Mouse (Mus musculus) midbrain, embryonic 14.5 days (tissue): ENCODE data around the gene S100a3. TPM values are rescaled to one million over a fixed set of nuclear protein-coding genes. Genes with fewer than 3 reads are reported as not detected.

Experiments used
- ATAC-seq: fragments of 200-750 bp; cut with Nextera tagmentation; 2 replicates; pipeline ENCODE4 v1.8.0; 2017; ENCODE audit warnings: moderate number of reproducible peaks, moderate library complexity; ENCODE audit not compliant: low FRiP score, low TSS enrichment
- DNase-seq: peaks from one replicate; pipeline ENCODE4 v3.0.0-alpha.2; 2015
- H3K27ac ChIP-seq: fragments of 300-500 bp; sonication (generic); replicated peaks from 2 replicates; pipeline ENCODE4 v1.5.1; 2014; ENCODE audit warnings: mild to moderate bottlenecking, low read depth, low read length, moderate library complexity
- H3K27me3 ChIP-seq: fragments of 300-500 bp; sonication (generic); 2 replicates; pipeline ENCODE4 v1.6.1; 2014; ENCODE audit warnings: low read length, control low read depth, mixed read lengths; ENCODE audit not compliant: control insufficient read depth, insufficient read depth
- H3K36me3 ChIP-seq: fragments of 300-500 bp; sonication (generic); 2 replicates; pipeline ENCODE4 v1.6.1; 2014; ENCODE audit warnings: low read length, control low read depth; ENCODE audit not compliant: control insufficient read depth, insufficient read depth
- H3K4me1 ChIP-seq: fragments of 300-500 bp; sonication (generic); 2 replicates; pipeline ENCODE4 v1.6.1; 2014; ENCODE audit warnings: mild to moderate bottlenecking, antibody characterized with exemption, low read length, control low read depth; ENCODE audit not compliant: control insufficient read depth, insufficient read depth
- H3K4me2 ChIP-seq: fragments of 300-500 bp; sonication (generic); 2 replicates; pipeline ENCODE4 v1.6.1; 2014; ENCODE audit warnings: mild to moderate bottlenecking, low read length, moderate library complexity
- H3K4me3 ChIP-seq: fragments of 300-500 bp; sonication (generic); replicated peaks from 2 replicates; pipeline ENCODE4 v1.5.1; 2014; ENCODE audit warnings: low read depth, low read length
- H3K9ac ChIP-seq: fragments of 300-500 bp; sonication (generic); replicated peaks from 2 replicates; pipeline ENCODE4 v1.6.1; 2014; ENCODE audit warnings: mild to moderate bottlenecking, low read length, moderate library complexity
- H3K9me3 ChIP-seq: fragments of 300-500 bp; sonication (generic); 2 replicates; pipeline ENCODE4 v1.6.1; 2016; ENCODE audit warnings: low read length, control low read depth, mixed read lengths; ENCODE audit not compliant: control insufficient read depth
- WGBS: fragments of 180-500 bp; shearing (Covaris S2); extraction: QIAGEN DNeasy Blood & Tissue Kit; methylation state at CpG from one replicate; pipeline ENCODE4 v1.1.7; 2014; 5-methylcytosine and 5-hydroxymethylcytosine counted together
- polyA plus RNA-seq: library from polyadenylated mRNA; unstranded; fragments of >200 nt; fragmentation: Nextera tagmentation; extraction: Ambion mirVana; gene quantifications from 2 replicates; pipeline ENCODE4 v1.2.1, GENCODE M21; 2014

The S100a3 gene
- polyA plus RNA-seq, 1 experiment from 2014 or later: not detected

- Histone ChIP-seq H3K9ac (no peak overlapping the region), H3K4me2 (no peak overlapping the region), H3K4me1 (no peaks in the 10 kb centered on the region), H3K36me3 (no peaks in the 10 kb centered on the region), H3K27me3 (no peaks in the 10 kb centered on the region), H3K27ac (no peak overlapping the region), H3K4me3 (no peak overlapping the region), H3K9me3 (no peaks in the 10 kb centered on the region)
- no peak for ATAC-seq
- DNase-seq: no peak
- 60% methylated on average over 5 of the region's 5 CpGs for whole genome bisulfite sequencing
These were observed 10.5 kb upstream of the S100a3 start for GRCm38 (mm10) chr3:90549676-90550420.

GRCm38 (mm10) chr3:90550421-90550790 lies 10.0 kb upstream of the S100a3 start:
- no peak for DNase-seq
- Histone ChIP-seq H3K9ac (no peak overlapping the region), H3K4me3 (no peak overlapping the region), H3K27ac (no peak overlapping the region), H3K9me3 (no peaks in the 10 kb centered on the region), H3K4me1 (no peaks in the 10 kb centered on the region), H3K27me3 (no peaks in the 10 kb centered on the region), H3K4me2 (no peak overlapping the region), H3K36me3 (no peaks in the 10 kb centered on the region)
- ATAC-seq: no peak
- 91% methylated on average over 2 of the region's 2 CpGs for WGBS

- Histone ChIP-seq H3K27me3 (no peaks in the 10 kb centered on the region), H3K9ac (no peak overlapping the region), H3K27ac (no peak overlapping the region), H3K36me3 (no peaks in the 10 kb centered on the region), H3K4me2 (no peak overlapping the region), H3K4me1 (no peaks in the 10 kb centered on the region), H3K4me3 (no peak overlapping the region), H3K9me3 (no peaks in the 10 kb centered on the region)
- WGBS: 77% methylated on average over 2 of the region's 2 CpGs
- DNase-seq (no peak), ATAC-seq (no peak)
These were observed 8.1 kb upstream of the S100a3 start for GRCm38 (mm10) chr3:90552231-90552630.

- no peak overlapping the region for H3K4me3 ChIP-seq
- 31% methylated on average over 5 of the region's 5 CpGs for WGBS
- no peaks in the 10 kb centered on the region for H3K9me3 ChIP-seq
- H3K27me3 ChIP-seq: no peaks in the 10 kb centered on the region
- DNase-seq (peak; percentile 61), ATAC-seq (peak; percentile 64; the same call in 1 of the 2 replicates)
- H3K4me1 ChIP-seq: no peaks in the 10 kb centered on the region
- H3K36me3 ChIP-seq: no peaks in the 10 kb centered on the region
- no peak overlapping the region for H3K9ac ChIP-seq
- no peak overlapping the region for H3K27ac ChIP-seq
- H3K4me2 ChIP-seq: no peak overlapping the region
These were observed 4.4 kb upstream of the S100a3 start for GRCm38 (mm10) chr3:90555954-90556353.

GRCm38 (mm10) chr3:90574691-90575090 lies 14.3 kb downstream of the S100a3 start:
- no peaks in the 10 kb centered on the region for H3K36me3 ChIP-seq
- no peak for ATAC-seq
- no peak overlapping the region for H3K9ac ChIP-seq
- H3K27ac ChIP-seq: no peak overlapping the region
- no peak overlapping the region for H3K4me2 ChIP-seq
- H3K9me3 ChIP-seq: no peaks in the 10 kb centered on the region
- no peaks in the 10 kb centered on the region for H3K27me3 ChIP-seq
- H3K4me1 ChIP-seq: no peaks in the 10 kb centered on the region
- no peak overlapping the region for H3K4me3 ChIP-seq
- WGBS: 86% methylated on average over 5 of the region's 5 CpGs
- DNase-seq: no peak

- H3K9me3 ChIP-seq: no peaks in the 10 kb centered on the region
- no peaks in the 10 kb centered on the region for H3K4me1 ChIP-seq
- WGBS: 89% methylated on average over 3 of the region's 3 CpGs
- H3K27ac ChIP-seq: no peak overlapping the region
- DNase-seq: no peak
- no peak overlapping the region for H3K4me3 ChIP-seq
- ATAC-seq: no peak
- no peak overlapping the region for H3K4me2 ChIP-seq
- no peak overlapping the region for H3K9ac ChIP-seq
- no peaks in the 10 kb centered on the region for H3K36me3 ChIP-seq
- no peaks in the 10 kb centered on the region for H3K27me3 ChIP-seq
These were observed 14.9 kb downstream of the S100a3 start for GRCm38 (mm10) chr3:90575320-90575719.

- no peaks in the 10 kb centered on the region for H3K9me3 ChIP-seq
- no peaks in the 10 kb centered on the region for H3K4me1 ChIP-seq
- no peak overlapping the region for H3K4me3 ChIP-seq
- H3K27me3 ChIP-seq: no peaks in the 10 kb centered on the region
- WGBS: 74% methylated on average over 10 of the region's 10 CpGs
- DNase-seq (no peak), ATAC-seq (no peak)
- no peak overlapping the region for H3K27ac ChIP-seq
- H3K9ac ChIP-seq: no peak overlapping the region
- H3K4me2 ChIP-seq: no peak overlapping the region
- no peaks in the 10 kb centered on the region for H3K36me3 ChIP-seq
These were observed 16.1 kb downstream of the S100a3 start for GRCm38 (mm10) chr3:90576351-90577001.

- 85% methylated on average over 7 of the region's 7 CpGs for WGBS
- H3K9ac ChIP-seq: no peak overlapping the region
- DNase-seq: no peak
- no peaks in the 10 kb centered on the region for H3K36me3 ChIP-seq
- no peaks in the 10 kb centered on the region for H3K27me3 ChIP-seq
- H3K9me3 ChIP-seq: no peaks in the 10 kb centered on the region
- no peaks in the 10 kb centered on the region for H3K4me1 ChIP-seq
- ATAC-seq: no peak
- no peak overlapping the region for H3K27ac ChIP-seq
- H3K4me2 ChIP-seq: no peak overlapping the region
- H3K4me3 ChIP-seq: no peak overlapping the region
These were observed 19.1 kb downstream of the S100a3 start for GRCm38 (mm10) chr3:90579433-90579832.

- WGBS: 96% methylated on average over 5 of the region's 5 CpGs
These were observed 20.8 kb downstream of the S100a3 start for GRCm38 (mm10) chr3:90581141-90581540.

More at GRCm38 (mm10) chr3:90581141-90581540, 20.8 kb downstream of the S100a3 start:
- Histone ChIP-seq H3K4me2 (no peak overlapping the region), H3K4me1 (no peaks in the 10 kb centered on the region), H3K36me3 (no peaks in the 10 kb centered on the region), H3K9me3 (no peaks in the 10 kb centered on the region), H3K4me3 (no peak overlapping the region), H3K27ac (no peak overlapping the region), H3K27me3 (no peaks in the 10 kb centered on the region), H3K9ac (no peak overlapping the region)
- ATAC-seq: no peak
- no peak for DNase-seq
